Mouse (Mus musculus): ENCODE measurements around the gene Tspan1. TPM values are rescaled to one million over a fixed set of nuclear protein-coding genes. Genes with fewer than 3 reads are reported as not detected.

The Tspan1 gene
- total RNA-seq, 2 experiments from 2014 or later, result 0.33 TPM; not detected in 1

DNA sequence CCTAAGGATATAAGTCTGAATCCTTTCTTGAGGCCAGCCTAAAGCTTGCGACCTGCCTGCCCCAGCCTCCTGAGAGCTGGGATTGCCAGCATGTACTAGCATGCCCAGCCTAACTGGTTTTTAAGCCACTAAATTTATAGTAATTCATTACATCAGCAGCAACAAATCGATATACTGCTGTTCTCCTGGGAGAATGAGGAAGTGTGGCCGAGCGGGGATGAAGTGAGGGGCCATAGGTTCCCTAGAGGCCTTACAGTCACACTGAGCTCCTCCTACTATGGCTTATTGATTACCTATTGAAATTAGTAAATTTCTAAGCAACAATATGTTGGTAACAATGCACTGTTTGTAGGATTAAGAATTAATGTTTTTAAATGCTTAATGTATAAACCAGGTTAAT lies 34.3 kb downstream of the Tspan1 start:
- no peak for DNase-seq (ENCODE audit: low spot score in 2 of 2)

DNA sequence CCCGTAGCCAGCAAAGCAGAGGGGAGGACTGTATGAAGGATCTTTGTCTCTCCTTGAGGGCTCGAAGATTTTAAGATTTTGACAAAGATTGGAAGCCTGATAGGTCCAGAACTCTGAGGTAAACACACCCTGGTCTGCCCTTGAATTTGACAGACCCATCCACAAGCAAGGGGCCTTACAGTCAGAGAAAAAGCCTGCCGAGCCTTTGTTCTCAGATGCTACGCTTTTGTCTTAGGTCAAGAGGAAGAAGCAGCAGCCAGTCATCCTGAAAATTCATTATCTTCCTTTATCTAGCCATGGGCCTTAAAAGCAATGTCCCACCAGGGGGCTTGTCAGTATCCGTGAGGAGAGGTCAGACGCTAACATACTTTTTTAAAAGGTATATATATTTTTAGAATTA lies 39.4 kb downstream of the Tspan1 start:
- no peak for DNase-seq (ENCODE audit: low spot score in 2 of 2)

GRCm38 (mm10) chr4:116125803-116126386 lies 41.5 kb downstream of the Tspan1 start:
- DNase-seq (ENCODE audit: low spot score in 2 of 2), result no peak

DNA sequence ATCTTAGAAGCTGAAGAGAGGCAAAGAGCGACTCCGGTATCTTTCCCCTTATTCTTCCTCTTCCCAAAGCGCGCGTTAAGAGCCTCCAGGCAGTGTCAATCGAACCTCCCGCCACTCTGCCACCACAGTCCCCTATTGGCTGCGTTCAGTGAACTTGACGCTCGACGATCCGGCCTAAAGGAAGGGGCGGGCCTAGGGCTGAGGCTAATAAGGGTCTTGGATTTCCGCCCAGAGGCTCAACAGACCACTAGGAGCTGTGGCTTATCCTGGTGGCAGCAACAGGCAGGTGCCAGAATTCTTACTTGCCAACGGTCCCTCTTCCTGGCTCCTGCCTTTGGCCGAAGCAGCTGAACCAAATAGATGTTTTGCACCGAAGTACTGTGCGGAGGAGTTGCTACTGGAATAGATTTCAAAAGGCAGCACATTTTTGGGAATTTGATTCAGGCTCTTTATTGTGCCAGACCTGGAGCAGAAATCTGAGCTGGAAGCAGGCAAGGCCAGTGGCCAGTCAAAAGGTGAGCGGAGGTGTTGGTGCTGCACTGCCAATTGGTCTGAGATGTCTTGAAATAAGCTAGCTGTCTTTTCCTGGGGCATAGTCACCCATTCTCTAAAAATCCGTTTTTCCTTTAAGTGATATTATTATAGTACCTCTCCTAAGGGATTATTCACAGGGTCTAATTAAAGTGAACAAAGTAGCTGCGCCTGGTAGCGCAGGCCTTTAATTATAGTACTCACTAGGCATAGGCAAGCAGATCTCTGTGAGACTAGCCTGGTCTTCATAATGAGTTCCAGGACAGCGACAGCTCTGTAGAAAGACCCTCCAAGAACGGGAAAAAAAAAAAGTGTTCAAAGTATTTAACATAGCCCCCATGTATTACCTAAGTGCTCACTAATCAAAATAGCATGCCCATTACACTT lies 43.5 kb downstream of the Tspan1 start, which contains the start of the genes Rad54l and Pomgnt1:
TSS of gene Rad54l (minus strand) at position 89 of the 918 bp plus-strand sequence.
TSS of gene Pomgnt1 (plus strand) at position 239 of the 918 bp plus-strand sequence.
- DNase-seq (ENCODE audit: low spot score in 2 of 2), result peak; percentile 67 to 80

- DNase-seq (ENCODE audit: low spot score in 2 of 2), result no peak
These were observed 44.6 kb downstream of the Tspan1 start for GRCm38 (mm10) chr4:116122762-116123161.

Other genes starting within 250 kb of the Tspan1 start
- gene Dmbx1, start 227.7 kb downstream of the Tspan1 start, total RNA-seq (2021), result not detected
- 100 to 1,000 TPM in 1 of 2 experiments, 10 to 100 TPM in 1; 85.2 to 101 TPM for gene Faah, start 149.7 kb downstream of the Tspan1 start, total RNA-seq (2021)
- gene Nsun4, start 113.7 kb downstream of the Tspan1 start, total RNA-seq (2021), result 10 to 100 TPM; 13.3 TPM
- gene Uqcrh, start 92.5 kb downstream of the Tspan1 start, total RNA-seq (2021), result 100 to 1,000 TPM; 434 to 461 TPM
- 10 to 100 TPM; 44.7 to 54.3 TPM for gene Lrrc41, start 92.3 kb downstream of the Tspan1 start, total RNA-seq (2021)
- gene Rad54l, start 43.9 kb downstream of the Tspan1 start, total RNA-seq (2021), result under 1 TPM; 0.49 TPM
- 10 to 100 TPM; 77.7 to 83.0 TPM for gene Pomgnt1, start 43.8 kb downstream of the Tspan1 start, total RNA-seq (2021)
- 10 to 100 TPM; 36.7 to 37.7 TPM for gene Lurap1, start 16.3 kb downstream of the Tspan1 start, total RNA-seq (2021)
- gene 1700042G07Rik, start 5.8 kb upstream of the Tspan1 start, total RNA-seq (2021), result not detected
- gene Gm49337, start 5.8 kb upstream of the Tspan1 start, total RNA-seq (2021), result 1 to 10 TPM; 2.3 to 5.9 TPM
- 10 to 100 TPM; 36.2 to 38.8 TPM for gene Pik3r3, start 54.0 kb upstream of the Tspan1 start, total RNA-seq (2021)